Mouse (Mus musculus): Measurements from ENCODE around the gene Fam78a. TPM values are rescaled to one million over a fixed set of nuclear protein-coding genes. Genes with fewer than 3 reads are reported as not detected.

Fam78a gene
- total and polyA plus RNA-seq, 3 experiments, result 0.07 to 0.47 (median 0.21) TPM

DNA sequence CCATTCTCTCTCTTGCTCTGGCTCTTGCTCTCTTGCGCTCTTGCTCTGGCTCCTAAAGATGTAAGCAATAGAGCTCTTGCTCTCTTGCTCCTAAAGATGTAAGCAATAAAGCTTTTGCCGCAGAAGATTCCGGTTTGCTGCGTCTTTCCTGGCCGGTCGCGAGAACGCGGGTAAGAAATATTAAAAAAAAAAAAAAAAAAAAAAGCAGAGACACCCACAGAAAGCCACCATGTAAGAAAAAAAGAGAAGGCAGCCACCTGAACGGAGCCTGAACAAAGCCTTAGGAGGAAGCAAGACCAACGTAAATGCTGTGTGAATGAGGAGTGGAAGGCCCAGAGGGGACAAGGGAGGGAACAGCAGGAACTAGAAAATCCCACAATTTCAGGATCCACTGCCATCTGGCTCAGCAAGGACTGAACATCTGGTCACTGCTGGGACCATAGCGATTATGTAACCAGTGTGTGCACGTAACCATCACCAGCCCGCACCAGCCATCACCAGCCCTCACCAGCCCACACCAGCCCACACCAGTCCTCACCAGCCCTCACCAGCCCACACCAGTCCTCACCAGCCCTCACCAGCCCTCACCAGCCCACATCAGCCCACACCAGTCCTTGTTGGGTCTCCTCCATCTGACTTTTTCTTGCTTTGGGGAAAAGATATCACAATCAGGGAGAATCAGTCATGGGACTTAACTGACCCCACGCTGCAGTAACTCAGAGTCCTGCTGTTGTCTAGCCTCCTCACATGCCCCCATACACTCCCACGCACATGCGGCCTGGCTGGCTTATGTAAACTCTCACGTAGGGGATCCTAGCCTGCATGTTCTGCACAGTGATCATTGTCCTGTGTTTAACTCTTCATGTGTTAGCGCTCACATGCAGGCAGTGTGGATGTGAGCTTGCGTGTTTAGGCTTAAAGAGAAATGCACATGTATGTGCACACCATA, 35.4 kb upstream of the Fam78a start:
- in situ Hi-C loops (cut with MboI; ENCODE audit: low pct_ligation_motif_present, low pct_unique_long_range_greater_than_20kb, low sequenced_read_pairs) (no loop called here), dilution Hi-C loops (cut with MboI; ENCODE audit: extremely low pct_ligation_motif_present, extremely low pct_unique_long_range_greater_than_20kb, low sequenced_read_pairs) (no loop called here)
- H3K27me3 ChIP-seq (replicated peaks), result peaks cover 15% of the 10 kb centered on the region
- H3K27ac ChIP-seq (ENCODE audit: insufficient read depth, low read depth), result no peak overlapping the region
- TF ChIP-seq MXI1 (IDR thresholded peaks at IDR 0.05; ENCODE audit: low read depth, low read length), result no peak
- TF ChIP-seq MYC (IDR thresholded peaks at IDR 0.05; ENCODE audit: low read depth, low read length), result no peak
- TF ChIP-seq SIN3A (IDR thresholded peaks at IDR 0.05; ENCODE audit: low read length), result no peak
- TF ChIP-seq EP300 (IDR thresholded peaks at IDR 0.05; ENCODE audit: low read length), result no peak
- no peak for TF ChIP-seq IRF4 (IDR thresholded peaks at IDR 0.05; ENCODE audit: low read depth, low read length)
- no peak overlapping the region for H3K9ac ChIP-seq (ENCODE audit: insufficient read depth, low read depth)
- H3K4me1 ChIP-seq (ENCODE audit: control insufficient read depth in 1 of 2, insufficient read depth in 2 of 2), result no peaks in the 10 kb centered on the region; a peak in 1 of 4 replicates
- H3K9me3 ChIP-seq (replicated peaks; ENCODE audit: low read length), result peaks cover 13% of the 10 kb centered on the region
- no peak overlapping the region for H3K4me3 ChIP-seq (replicated peaks in 1 of 3; ENCODE audit: low read depth in 2 of 3, low read length in 2 of 3, poor library complexity in 1 of 3)
- no peak for DNase-seq (ENCODE audit: extremely low read depth)
- H3K36me3 ChIP-seq (replicated peaks in 1 of 2; ENCODE audit: control insufficient read depth in 1 of 2, insufficient read depth in 1 of 2, low read length in 1 of 2), result no peaks in the 10 kb centered on the region
- H3K4me2 ChIP-seq (ENCODE audit: insufficient read depth, low read depth, poor library complexity, severe bottlenecking), result no peak overlapping the region
- no peaks in the 10 kb centered on the region for H3K79me2 ChIP-seq (replicated peaks; ENCODE audit: control insufficient read depth, extremely low read depth, insufficient read depth, poor library complexity, severe bottlenecking)

DNA sequence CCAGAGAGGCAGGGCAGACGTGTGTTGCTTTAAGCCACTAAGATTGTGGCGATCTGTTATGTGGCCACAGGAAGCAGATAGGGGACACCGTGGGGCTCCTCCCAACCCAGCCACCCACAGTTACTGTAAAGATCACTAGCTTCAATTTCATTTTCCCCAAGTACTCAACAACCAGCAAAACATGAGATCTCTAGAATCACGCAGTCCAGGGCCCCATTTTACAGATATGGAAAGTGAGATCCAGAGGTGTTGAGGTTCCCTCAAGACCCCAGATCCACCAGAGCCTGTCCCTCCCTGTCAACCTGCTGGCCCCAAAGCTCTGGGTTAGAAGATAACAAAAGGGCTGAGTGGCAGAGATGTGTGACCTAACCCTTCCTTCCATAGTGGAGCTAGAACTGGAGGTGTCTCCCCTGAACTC, 31.2 kb upstream of the Fam78a start:
- H3K27me3 ChIP-seq (replicated peaks), result peaks cover 26% of the 10 kb centered on the region
- no peaks in the 10 kb centered on the region for H3K79me2 ChIP-seq (replicated peaks; ENCODE audit: control insufficient read depth, extremely low read depth, insufficient read depth, poor library complexity, severe bottlenecking)
- H3K4me2 ChIP-seq (ENCODE audit: insufficient read depth, low read depth, poor library complexity, severe bottlenecking), result no peak overlapping the region
- TF ChIP-seq NRF1 (IDR thresholded peaks at IDR 0.05; ENCODE audit: low read depth, low read length) (no peak), JUND (conservative IDR thresholded peaks at IDR 0.05; ENCODE audit: low read depth, low read length) (no peak), CTCF (conservative IDR thresholded peaks at IDR 0.05 in 1 of 2, IDR thresholded peaks at IDR 0.05 in 1 of 2; ENCODE audit: low read depth in 2 of 2, low read length in 2 of 2) (no peak), IRF4 (IDR thresholded peaks at IDR 0.05; ENCODE audit: low read depth, low read length) (no peak), SMC3 (IDR thresholded peaks at IDR 0.05; ENCODE audit: low read depth, low read length) (no peak), EP300 (IDR thresholded peaks at IDR 0.05; ENCODE audit: low read length) (no peak), UBTF (IDR thresholded peaks at IDR 0.05; ENCODE audit: low read depth, low read length) (no peak)
- no peak overlapping the region for H3K27ac ChIP-seq (ENCODE audit: insufficient read depth, low read depth)
- H3K9me3 ChIP-seq (replicated peaks; ENCODE audit: low read length), result peaks cover 13% of the 10 kb centered on the region
- H3K36me3 ChIP-seq (replicated peaks in 1 of 2; ENCODE audit: control insufficient read depth in 1 of 2, insufficient read depth in 1 of 2, low read length in 1 of 2), result no peaks in the 10 kb centered on the region
- peaks cover 0 to 3% of the 10 kb centered on the region in 2 experiments; a peak in 2 of 4 replicates for H3K4me1 ChIP-seq (ENCODE audit: control insufficient read depth in 1 of 2, insufficient read depth in 2 of 2)
- dilution Hi-C loops (cut with MboI; ENCODE audit: extremely low pct_ligation_motif_present, extremely low pct_unique_long_range_greater_than_20kb, low sequenced_read_pairs), result no loop called here
- in situ Hi-C loops (cut with MboI; ENCODE audit: low pct_ligation_motif_present, low pct_unique_long_range_greater_than_20kb, low sequenced_read_pairs), result no loop called here
- no peak overlapping the region for H3K9ac ChIP-seq (ENCODE audit: insufficient read depth, low read depth)
- DNase-seq (ENCODE audit: extremely low read depth), result no peak
- H3K4me3 ChIP-seq (replicated peaks in 1 of 3; ENCODE audit: low read depth in 2 of 3, low read length in 2 of 3, poor library complexity in 1 of 3), result no peak overlapping the region

GRCm38 (mm10) chr2:32112548-32112947, 27.9 kb upstream of the Fam78a start:
- H3K9me3 ChIP-seq (replicated peaks; ENCODE audit: low read length), result peaks cover 11% of the 10 kb centered on the region
- H3K4me3 ChIP-seq (replicated peaks in 1 of 3; ENCODE audit: low read depth in 2 of 3, low read length in 2 of 3, poor library complexity in 1 of 3), result no peak overlapping the region
- H3K27me3 ChIP-seq (replicated peaks), result peaks cover 32% of the 10 kb centered on the region
- TF ChIP-seq RAD21 (IDR thresholded peaks at IDR 0.05; ENCODE audit: low read depth, low read length) (no peak), SMC3 (IDR thresholded peaks at IDR 0.05; ENCODE audit: low read depth, low read length) (no peak), ZMIZ1 (IDR thresholded peaks at IDR 0.05; ENCODE audit: low read depth, low read length) (no peak), TBP (conservative IDR thresholded peaks at IDR 0.05; ENCODE audit: low read depth, low read length) (no peak), ZKSCAN1 (IDR thresholded peaks at IDR 0.05; ENCODE audit: borderline replicate concordance, low read depth, low read length) (no peak), ZC3H11A (IDR thresholded peaks at IDR 0.05; ENCODE audit: low read depth, low read length) (no peak), MAFK (IDR thresholded peaks at IDR 0.05; ENCODE audit: insufficient replicate concordance, low read length) (no peak), MAZ (IDR thresholded peaks at IDR 0.05; ENCODE audit: low read depth, low read length) (no peak)
- in situ Hi-C loops (cut with MboI; ENCODE audit: low pct_ligation_motif_present, low pct_unique_long_range_greater_than_20kb, low sequenced_read_pairs), result no loop called here
- H3K27ac ChIP-seq (ENCODE audit: insufficient read depth, low read depth), result no peak overlapping the region
- peaks cover 2 to 9% of the 10 kb centered on the region in 2 experiments; a peak in 3 of 4 replicates for H3K4me1 ChIP-seq (ENCODE audit: control insufficient read depth in 1 of 2, insufficient read depth in 2 of 2)
- H3K9ac ChIP-seq (ENCODE audit: insufficient read depth, low read depth), result no peak overlapping the region
- dilution Hi-C loops (cut with MboI; ENCODE audit: extremely low pct_ligation_motif_present, extremely low pct_unique_long_range_greater_than_20kb, low sequenced_read_pairs), result no loop called here
- no peaks in the 10 kb centered on the region for H3K79me2 ChIP-seq (replicated peaks; ENCODE audit: control insufficient read depth, extremely low read depth, insufficient read depth, poor library complexity, severe bottlenecking)
- H3K36me3 ChIP-seq (replicated peaks in 1 of 2; ENCODE audit: control insufficient read depth in 1 of 2, insufficient read depth in 1 of 2, low read length in 1 of 2), result no peaks in the 10 kb centered on the region
- no peak for DNase-seq (ENCODE audit: extremely low read depth)
- no peak overlapping the region for H3K4me2 ChIP-seq (ENCODE audit: insufficient read depth, low read depth, poor library complexity, severe bottlenecking)
